Mouse (Mus musculus): ENCODE measurements around the gene Col1a1. TPM values are rescaled to one million over a fixed set of nuclear protein-coding genes. Genes with fewer than 3 reads are reported as not detected.

Gene Col1a1
- total RNA-seq, 1 experiment from 2014 or later = not detected

GRCm38 (mm10) chr11:94970210-94970943 lies 34.4 kb downstream of the Col1a1 start:
- ATAC-seq (replicated peaks; ENCODE audit: insufficient number of reproducible peaks, low FRiP score, low TSS enrichment, poor library complexity, severe bottlenecking) = no peak

GRCm38 (mm10) chr11:94971895-94972615 lies 36.0 kb downstream of the Col1a1 start:
- ATAC-seq (replicated peaks; ENCODE audit: insufficient number of reproducible peaks, low FRiP score, low TSS enrichment, poor library complexity, severe bottlenecking) = no peak

GRCm38 (mm10) chr11:94972887-94973286 lies 36.9 kb downstream of the Col1a1 start:
- ATAC-seq (replicated peaks; ENCODE audit: insufficient number of reproducible peaks, low FRiP score, low TSS enrichment, poor library complexity, severe bottlenecking) = no peak

GRCm38 (mm10) chr11:94973313-94973712 lies 37.3 kb downstream of the Col1a1 start:
- no peak for ATAC-seq (replicated peaks; ENCODE audit: insufficient number of reproducible peaks, low FRiP score, low TSS enrichment, poor library complexity, severe bottlenecking)

GRCm38 (mm10) chr11:94974951-94975350 lies 38.9 kb downstream of the Col1a1 start:
- ATAC-seq (replicated peaks; ENCODE audit: insufficient number of reproducible peaks, low FRiP score, low TSS enrichment, poor library complexity, severe bottlenecking) = no peak

- ATAC-seq (replicated peaks; ENCODE audit: insufficient number of reproducible peaks, low FRiP score, low TSS enrichment, poor library complexity, severe bottlenecking) = no peak
Measured at GRCm38 (mm10) chr11:94976199-94976598, 40.2 kb downstream of the Col1a1 start, which contains the start of gene Sgca. Sgca (minus strand) TSS chr11:94976327.

GRCm38 (mm10) chr11:94978178-94978915 lies 42.3 kb downstream of the Col1a1 start:
- ATAC-seq (replicated peaks; ENCODE audit: insufficient number of reproducible peaks, low FRiP score, low TSS enrichment, poor library complexity, severe bottlenecking) = no peak

GRCm38 (mm10) chr11:94978947-94979346 lies 42.9 kb downstream of the Col1a1 start:
- ATAC-seq (replicated peaks; ENCODE audit: insufficient number of reproducible peaks, low FRiP score, low TSS enrichment, poor library complexity, severe bottlenecking) = peak; percentile 98

- ATAC-seq (replicated peaks; ENCODE audit: insufficient number of reproducible peaks, low FRiP score, low TSS enrichment, poor library complexity, severe bottlenecking) = no peak
Measured at GRCm38 (mm10) chr11:94979462-94980179, 43.6 kb downstream of the Col1a1 start.

GRCm38 (mm10) chr11:94985140-94985539 lies 49.1 kb downstream of the Col1a1 start:
- ATAC-seq (replicated peaks; ENCODE audit: insufficient number of reproducible peaks, low FRiP score, low TSS enrichment, poor library complexity, severe bottlenecking) = no peak

- no peak for ATAC-seq (replicated peaks; ENCODE audit: insufficient number of reproducible peaks, low FRiP score, low TSS enrichment, poor library complexity, severe bottlenecking)
Measured at GRCm38 (mm10) chr11:94985822-94986221, 49.8 kb downstream of the Col1a1 start.

- ATAC-seq (replicated peaks; ENCODE audit: insufficient number of reproducible peaks, low FRiP score, low TSS enrichment, poor library complexity, severe bottlenecking) = no peak
Measured at GRCm38 (mm10) chr11:94986435-94986834, 50.4 kb downstream of the Col1a1 start.

- ATAC-seq (replicated peaks; ENCODE audit: insufficient number of reproducible peaks, low FRiP score, low TSS enrichment, poor library complexity, severe bottlenecking) = no peak
Measured at GRCm38 (mm10) chr11:94987341-94987740, 51.3 kb downstream of the Col1a1 start.

GRCm38 (mm10) chr11:94987851-94988250 lies 51.8 kb downstream of the Col1a1 start:
- no peak for ATAC-seq (replicated peaks; ENCODE audit: insufficient number of reproducible peaks, low FRiP score, low TSS enrichment, poor library complexity, severe bottlenecking)

- ATAC-seq (replicated peaks; ENCODE audit: insufficient number of reproducible peaks, low FRiP score, low TSS enrichment, poor library complexity, severe bottlenecking) = no peak
Measured at GRCm38 (mm10) chr11:94988780-94989561, 52.9 kb downstream of the Col1a1 start.

- ATAC-seq (replicated peaks; ENCODE audit: insufficient number of reproducible peaks, low FRiP score, low TSS enrichment, poor library complexity, severe bottlenecking) = peak; percentile 72
Measured at GRCm38 (mm10) chr11:94989562-94990017, 53.6 kb downstream of the Col1a1 start.

GRCm38 (mm10) chr11:94990102-94990748 lies 54.2 kb downstream of the Col1a1 start:
- no peak for ATAC-seq (replicated peaks; ENCODE audit: insufficient number of reproducible peaks, low FRiP score, low TSS enrichment, poor library complexity, severe bottlenecking)
